Mouse (Mus musculus) yolk sac, embryonic 10.5 days (tissue): ENCODE data around the gene Scube1.

ENCODE experiments used
- DNase-seq: peaks from one replicate; pipeline ENCODE4 v3.0.0-alpha.2; 2017; ENCODE audit warnings: low spot score

Scube1 gene

DNA sequence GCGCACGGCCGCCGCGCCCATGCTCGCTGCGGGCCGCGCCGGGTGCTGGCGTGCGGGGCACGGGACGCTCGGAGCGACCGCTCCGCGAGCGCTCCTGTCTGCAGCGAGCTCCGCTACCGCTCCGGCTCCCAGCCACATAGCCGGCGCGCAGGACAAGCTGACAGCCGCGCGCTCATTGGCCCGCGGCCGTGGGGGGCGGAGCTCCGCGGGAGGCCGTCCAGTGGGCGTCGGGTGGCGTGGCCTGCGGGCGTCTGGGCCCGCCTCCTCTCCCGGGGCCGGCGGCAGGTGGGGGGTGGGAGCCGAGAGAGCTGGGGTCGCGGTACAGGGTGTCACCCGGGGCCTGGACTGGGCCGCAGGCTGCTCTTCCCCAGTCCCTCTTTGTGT lies at the start of gene Scube1:
TSS of gene Scube1 (minus strand) at position 136 of the 384 bp plus-strand sequence.
- DNase-seq = peak; percentile 80

DNA sequence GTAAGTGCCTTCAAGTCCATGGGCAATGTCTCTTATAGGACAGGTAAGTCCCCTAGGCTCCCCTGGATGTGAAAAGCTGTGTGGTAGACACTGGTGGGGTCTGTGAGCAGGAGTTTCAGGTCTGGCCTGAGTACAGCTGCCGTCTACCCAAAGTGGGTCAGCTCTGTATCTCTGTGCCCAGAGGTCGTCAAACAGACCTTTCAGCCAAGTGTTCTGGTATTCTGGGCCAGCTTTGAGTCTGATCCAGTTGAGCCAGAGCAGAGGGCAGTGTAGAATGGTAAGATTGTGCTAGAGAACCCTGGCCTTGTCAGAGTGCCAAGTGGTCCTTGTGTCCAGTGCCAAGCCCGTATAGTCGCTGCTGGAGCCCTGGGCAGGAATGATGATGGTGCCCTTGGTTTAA lies 48.1 kb upstream of the Scube1 start:
- DNase-seq = no peak

DNA sequence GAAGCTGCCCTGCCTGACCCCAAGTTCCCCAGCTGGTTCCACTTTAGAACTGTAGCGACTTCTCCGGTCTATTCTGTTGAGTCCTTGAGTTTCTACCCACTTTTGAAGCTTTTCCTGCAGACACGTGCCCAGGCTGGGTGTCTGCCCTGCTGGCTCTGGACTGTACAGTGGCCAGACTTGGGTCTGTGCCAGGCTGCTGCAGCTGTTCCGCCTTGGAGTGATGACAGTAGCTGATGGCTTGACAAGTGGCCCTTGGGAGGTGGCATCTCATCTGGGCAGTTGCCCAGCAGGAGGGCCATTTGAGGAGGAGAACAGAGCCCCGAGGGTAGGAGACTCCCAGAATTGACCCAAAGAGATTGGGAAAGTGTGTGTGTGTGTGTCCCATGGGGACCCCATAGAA lies 47.6 kb upstream of the Scube1 start:
- no peak for DNase-seq

DNA sequence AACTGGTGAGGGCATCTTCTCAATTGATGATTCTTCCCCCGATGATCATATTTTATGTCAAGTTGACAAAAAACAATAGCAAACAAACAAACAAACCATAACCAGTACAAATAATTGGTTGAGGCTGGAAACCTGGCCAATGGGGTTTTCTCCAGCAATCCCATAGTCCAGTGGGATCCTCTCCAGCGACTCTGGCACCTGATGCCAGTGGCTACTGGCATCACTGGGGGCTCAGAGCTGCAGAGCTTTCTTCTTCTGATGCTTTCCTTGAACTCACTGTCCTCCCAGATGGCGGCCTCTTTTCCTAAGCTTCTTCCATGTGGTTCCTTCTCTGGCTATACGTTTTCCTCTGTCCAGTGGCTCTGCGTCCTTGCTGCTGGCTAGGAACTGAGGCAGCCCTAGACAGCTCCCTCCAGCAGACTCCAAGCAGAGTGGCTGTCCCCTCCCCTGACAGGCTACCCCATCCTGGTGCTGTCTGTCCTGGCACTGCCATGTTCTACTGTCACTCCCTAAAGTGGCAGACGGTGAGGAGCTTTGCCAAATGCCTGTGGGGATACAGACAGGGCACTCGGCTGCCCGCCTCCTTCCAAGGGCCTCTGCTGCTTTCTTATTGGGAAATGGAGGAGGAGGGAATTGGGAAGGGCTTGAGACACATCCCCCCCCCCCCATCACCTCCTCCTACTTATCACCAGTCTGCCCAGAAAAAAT lies 46.7 kb upstream of the Scube1 start:
- no peak for DNase-seq

DNA sequence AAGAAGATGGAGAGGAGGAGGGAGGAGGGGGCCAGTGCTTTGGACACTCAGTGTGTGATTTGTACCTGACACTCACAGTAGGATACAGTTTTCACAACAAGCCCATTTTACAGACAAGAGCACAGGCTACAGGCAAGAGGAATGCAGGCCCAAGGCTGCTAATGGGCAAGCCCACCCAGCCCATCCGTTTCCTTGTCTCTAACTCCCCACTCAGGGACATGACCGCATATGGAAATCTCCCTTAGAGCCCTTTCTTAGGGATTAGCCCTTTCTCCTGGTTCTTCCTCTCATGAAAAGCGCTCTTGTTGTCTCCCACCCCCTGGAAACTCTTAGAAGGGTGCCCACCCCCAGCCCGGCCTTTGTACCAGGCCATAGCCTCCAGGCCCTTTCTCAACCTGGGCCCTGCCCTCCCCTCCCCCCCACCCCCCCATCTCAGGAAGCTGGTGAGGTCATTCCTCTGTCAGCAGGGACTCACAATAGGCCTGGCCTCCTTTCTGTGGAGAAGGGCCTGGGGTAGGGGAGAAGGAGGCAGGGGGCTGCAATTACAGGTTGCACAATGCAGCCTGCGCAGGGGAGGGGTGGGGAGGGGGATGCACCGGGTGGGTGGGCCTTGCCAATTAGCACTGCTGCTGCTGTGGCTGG lies 40.7 kb upstream of the Scube1 start:
- DNase-seq = no peak

DNA sequence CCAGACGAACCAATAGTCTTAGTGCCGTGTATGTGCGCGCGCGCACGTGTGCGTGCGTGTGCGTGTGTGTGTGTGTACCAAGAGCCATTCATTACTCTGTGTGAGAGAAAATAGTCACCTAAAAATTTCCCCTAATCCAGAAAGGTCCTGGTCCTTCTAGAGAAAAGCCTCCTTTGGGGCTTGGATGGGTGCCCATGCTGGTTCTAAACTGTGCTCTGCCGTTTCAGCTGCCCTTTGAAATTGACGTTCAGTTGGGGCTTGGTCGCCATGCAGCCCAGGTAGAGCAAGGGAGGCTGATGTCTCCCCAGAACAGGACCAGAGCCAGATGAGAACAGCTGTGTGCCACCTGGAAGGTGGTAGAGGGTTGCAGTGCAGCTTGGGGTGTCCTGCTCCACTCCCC lies 36.7 kb upstream of the Scube1 start:
- DNase-seq = no peak

DNA sequence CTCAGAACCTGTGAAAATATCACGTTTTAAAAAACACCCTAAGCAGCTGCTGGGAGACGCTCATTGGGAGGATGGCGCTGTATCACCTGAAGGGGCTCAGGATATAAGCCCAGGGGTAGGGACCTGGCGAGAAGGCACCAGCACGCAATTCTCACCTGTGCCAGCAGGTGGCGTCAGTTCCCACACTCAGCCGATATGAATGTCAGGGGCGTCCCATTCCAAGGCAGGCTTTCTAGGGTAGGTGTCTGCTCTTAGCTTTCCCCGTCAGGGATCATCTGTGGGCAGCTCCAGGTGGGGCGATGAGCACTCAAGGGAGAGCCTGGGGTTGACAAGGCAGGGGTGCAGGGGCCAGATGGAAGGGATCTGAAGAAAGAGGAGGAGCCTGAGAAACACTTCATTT lies 35.9 kb upstream of the Scube1 start:
- peak; percentile 11 for DNase-seq

DNA sequence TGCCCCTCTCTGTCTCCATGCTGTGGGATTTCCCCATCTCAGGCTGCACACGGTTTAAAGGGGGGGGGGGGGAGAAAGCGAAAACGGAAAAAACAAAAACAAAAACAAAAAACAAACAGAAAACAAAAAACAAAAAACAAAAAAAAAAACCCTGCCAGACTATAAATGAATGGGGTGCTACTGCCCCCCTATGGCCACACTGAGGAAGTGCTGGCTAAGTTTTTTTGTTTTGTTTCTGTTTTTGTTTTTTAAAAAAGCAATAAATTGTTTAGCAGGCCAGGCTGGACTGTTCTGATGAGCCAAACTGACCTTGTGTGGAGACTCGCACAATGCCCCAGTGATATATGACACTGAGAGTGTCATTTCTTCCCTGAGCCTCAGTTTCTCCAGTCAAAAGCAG lies 34.1 kb upstream of the Scube1 start:
- DNase-seq = no peak

DNA sequence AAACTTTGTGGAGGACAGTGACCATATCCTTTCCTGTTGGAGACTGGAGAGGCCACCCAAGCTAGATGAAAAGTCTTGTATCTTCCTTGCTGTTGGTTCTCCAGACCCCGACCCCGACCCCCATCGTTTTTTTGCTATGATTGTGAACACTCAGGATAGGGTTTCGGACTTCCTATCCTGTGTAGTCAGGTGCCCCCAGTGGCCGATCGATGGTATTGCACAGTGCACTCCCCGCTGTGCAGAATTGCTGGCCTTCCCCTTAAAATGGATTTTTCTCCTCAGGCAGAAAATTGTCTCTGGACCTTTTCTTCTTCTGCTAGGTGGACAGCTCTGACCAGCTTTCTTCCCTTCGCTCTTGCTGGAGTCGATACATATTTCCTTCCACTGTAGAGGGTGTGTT lies 31.9 kb upstream of the Scube1 start:
- no peak for DNase-seq

DNA sequence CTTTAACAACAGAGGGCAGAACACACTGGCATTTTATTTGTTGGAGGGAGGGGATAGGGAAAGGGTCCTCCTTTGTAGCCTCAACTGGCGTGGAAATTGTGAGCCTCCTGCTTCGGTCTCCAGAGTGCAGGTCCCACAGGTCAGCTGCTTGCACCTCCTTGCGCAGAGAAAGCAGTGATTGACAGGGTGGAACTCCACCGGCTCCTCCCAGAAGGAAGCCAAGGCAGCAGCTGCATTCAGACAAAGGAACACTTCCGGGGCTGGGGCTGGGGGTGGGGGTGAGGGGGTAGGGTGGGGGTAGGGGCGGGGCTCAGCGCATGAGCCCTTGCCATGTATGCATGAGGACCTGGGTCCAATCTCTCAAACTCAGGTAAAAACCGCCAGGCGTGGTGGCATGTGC lies 24.6 kb upstream of the Scube1 start:
- no peak for DNase-seq

DNA sequence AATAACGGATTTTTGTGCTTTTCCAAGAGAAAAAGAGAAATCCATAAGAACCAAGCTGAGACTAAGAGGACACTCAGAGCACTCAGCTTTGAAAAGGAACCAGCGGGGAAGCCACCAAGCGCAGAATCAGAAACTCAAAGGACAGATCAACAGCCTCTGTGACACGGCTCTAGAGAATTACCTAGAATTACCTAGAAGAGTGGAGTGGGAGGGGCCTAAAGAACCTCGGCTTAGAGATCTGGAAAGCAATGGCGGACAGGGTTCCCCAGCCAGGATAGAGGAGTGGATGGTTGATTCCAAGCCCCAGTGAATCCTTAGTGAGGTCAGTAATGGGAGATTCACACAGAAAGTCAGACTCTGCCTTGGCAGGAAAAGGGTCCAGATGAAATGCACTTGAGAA lies 24.2 kb upstream of the Scube1 start:
- DNase-seq = no peak

DNA sequence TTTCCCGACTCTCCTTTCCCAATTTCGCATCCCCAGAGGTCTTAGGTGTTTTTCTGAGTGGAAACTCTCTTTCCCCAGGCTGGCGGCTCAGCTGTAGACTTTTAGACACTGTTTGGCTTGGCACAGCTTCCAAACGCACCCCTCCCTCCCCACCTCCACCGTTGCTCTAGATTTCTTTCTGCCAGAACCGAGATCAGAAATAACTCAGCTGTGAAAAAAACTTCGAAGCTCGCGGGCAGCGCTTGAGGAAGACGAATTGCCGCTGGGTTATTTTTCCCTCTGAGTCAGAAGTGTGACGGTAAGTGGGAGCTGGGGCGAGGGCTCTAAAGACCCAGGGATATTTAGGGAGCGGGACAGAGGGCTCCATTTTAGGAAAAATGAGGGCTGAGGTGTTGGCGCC lies 21.5 kb upstream of the Scube1 start:
- DNase-seq = no peak

DNA sequence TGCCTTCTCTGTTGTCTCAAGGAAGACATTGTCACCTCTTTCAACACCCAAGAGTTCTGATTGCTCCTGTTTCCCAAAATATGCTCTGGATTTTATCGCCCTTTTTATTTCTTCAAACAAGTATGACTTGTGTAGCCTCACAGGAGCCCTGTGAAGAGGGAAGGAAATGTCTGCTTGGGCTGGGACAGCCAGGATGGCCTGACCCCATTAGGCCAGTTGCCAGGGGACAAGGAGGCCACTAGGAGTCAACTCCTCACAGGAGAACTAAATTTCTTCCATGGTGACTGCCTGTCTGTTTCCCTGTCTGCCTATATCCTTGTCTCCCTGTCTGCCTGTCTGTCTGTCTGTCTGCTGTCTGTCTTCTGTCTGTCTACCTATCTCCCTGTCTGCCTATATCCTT lies 17.2 kb upstream of the Scube1 start:
- no peak for DNase-seq

DNA sequence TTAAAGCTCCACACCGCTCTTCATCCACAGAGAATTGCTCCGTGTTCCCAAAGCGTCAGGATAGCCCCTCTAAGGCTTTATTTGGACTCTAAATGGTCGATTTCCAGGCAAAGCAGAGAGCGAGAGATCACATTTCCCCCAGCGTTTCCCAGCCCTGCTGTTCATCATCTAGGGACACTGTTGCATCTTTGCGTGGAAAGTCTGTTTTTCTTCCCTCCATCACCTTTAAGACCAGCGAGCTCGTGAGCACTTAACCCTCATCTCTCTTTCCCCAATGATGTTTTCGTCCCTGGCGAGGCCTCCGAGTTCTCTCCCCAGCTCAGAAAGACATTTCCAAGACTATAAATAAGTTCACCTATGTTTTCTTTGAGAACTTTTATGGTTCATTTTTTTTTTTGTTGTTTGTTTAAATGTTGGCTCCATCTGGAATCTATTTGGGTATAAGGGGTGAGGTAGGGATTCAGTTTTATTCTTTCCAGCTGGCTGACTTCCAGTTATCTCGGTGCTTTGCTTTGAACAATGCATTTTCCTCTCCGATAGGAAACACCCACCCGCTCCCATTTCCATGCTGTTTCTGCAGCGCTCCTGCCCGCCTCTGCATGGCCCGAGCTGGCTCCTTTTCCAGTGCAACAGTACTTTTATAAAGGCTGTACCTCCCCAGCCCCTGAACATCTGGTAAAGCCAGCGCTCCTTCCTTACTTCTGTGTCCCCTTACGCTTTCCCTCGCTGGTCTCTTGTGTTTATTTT lies 16.0 kb upstream of the Scube1 start:
- peak; percentile 22 for DNase-seq

DNA sequence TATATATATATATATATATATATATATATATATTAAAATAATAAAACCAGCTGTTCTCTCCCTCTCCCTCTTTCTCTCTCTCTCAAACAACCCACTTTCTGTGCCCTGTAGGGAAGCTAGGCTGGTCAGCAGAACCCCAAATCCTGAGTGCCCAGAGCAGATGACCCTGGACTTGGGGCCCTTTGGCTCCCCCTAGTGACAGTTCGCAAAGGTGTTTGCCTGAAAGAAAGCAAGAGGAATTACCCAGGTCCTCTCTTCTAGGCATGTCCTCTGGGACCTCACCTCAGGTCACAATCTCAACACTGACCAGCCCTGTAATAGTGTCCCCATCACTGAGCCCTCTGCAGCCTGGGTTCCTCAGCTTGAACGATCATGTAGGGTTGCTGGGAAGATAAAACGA lies 2.8 kb upstream of the Scube1 start:
- DNase-seq = peak; percentile 32

DNA sequence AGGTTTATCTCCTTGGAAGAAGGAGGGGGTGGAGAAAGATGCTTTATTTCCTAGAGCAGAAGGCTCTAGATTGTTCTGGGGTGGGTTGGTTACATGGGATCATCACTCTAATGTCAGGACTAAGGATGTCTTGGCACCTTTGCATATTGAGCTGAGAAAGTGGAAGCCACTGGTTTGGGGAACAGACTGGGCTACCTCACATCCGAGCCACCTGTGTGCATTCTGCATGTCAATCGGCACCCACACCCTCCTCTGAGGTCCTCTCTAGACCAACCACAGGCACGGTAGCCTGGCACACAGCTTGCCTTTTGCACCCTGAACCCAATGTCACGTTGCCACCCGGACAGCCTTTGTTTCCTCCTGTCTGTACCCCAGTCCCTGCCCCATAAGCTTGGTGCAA lies 1.9 kb upstream of the Scube1 start:
- DNase-seq = no peak

DNA sequence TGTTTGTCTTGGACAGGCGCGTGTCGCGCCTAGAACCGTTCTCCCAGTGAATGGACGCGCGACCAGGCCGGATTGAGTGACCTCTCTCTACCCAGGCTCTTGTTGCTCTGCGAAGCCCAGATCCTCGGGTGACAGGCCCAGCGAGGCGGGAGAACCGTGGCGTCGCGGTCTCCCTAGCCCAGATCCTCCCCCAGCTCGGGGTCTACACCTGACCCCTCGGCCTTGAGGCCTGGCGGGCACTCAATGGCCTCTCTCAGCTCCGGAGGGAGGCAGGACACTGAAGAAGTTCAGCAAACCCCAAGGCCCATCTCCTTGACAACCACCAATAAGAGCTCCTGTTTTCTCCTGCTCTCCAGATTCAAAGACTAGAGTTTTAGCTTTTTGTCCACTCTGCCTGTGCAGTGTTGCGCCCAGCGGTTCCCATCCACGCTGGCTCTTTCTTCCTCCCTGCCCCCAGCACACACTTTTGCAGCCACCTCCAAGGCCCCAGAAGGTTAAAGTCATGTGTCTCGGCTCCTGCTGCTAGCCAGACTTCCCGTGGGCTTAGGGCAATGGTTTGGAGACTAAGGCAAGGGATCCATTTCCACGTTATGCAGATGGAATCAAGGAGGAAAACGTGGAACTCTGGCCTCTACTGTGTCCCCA lies 857 bp upstream of the Scube1 start:
- DNase-seq = no peak

DNA sequence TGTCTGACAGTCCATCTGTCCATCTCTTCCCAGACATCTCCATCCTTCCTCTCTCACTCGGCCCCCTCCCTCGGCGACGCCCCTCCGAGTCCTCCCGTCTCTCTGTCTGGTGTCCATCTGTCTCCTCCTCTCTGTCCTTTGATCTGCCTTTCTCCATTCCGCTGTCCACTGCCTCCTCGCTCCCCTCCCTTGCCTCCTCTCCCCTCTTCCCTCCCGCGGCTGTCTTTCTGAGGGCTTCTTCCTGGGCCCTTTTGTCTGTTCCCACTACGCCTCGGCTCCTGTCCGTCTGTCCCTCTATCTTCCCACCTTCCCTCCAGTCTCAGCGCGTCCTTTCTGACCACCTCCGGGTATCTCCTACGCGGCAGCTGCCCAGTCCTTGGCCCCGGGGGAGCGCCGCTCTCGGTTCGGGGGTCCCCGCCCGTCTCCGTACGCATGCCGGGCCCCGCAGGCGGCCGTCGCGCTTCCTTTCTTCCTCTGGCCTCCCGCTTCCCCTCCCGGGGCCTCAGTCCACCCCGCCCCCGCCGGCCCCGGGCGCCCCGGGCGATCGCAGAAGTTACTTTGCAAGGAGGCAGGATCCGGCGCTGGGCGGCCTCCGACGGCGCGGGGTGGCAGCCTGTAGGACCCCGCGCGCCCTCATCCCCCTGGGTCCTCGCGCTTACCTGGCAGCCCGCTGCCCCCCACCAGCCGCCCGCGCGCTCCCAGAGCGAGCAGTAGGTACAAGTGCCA lies 498 bp downstream of the Scube1 start:
- DNase-seq = peak; percentile 4

DNA sequence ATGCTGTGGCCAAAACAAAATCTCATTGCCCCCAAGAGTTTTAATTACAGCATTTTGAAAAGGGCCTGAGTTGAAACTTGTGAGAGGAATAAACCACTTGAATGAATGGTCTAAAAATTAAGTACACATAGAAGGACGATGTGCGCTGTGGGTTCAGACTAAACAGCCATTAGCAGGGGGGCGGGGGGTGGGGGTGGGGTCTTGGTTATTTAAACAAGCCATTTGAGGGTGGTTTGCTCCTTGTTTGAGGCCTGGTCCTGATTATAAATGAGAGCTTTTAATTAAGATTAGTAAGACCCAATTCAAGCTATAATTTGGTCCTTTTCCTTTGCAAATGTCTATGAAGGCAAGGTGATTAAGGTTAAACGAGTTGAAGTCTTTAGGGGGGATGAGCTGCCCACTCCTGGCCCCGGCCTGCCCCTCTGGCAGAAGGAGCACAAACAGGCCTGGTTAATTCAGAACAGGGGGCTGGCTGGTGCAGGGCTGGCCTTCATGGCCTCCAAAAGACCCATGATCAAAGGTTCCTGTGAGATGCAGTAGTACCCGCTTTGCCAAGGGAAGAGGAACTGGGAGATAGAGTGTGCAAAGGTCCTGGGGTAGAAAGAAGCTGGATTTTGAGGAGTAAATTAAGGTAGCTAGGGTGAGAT lies 9.1 kb downstream of the Scube1 start:
- no peak for DNase-seq

DNA sequence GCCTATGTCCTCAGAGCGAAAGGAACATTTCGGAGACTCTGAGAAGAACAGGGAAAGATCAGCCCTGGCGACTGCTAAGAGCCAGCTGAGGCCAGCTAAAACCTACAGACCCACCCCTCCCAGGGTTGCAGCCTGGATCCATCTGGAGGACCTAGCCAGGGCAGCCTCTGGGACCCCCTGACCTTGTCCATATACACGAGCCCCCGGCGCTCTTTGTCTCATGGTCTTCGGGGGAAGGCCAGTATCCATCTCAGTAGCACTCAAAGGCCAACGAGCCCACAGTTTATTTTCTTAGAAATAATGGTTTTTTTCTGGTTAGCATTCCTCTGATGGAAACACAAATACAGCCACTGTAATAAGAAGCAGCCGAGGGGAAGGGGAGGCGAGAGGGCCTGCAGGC lies 12.0 kb downstream of the Scube1 start:
- DNase-seq = no peak

DNA sequence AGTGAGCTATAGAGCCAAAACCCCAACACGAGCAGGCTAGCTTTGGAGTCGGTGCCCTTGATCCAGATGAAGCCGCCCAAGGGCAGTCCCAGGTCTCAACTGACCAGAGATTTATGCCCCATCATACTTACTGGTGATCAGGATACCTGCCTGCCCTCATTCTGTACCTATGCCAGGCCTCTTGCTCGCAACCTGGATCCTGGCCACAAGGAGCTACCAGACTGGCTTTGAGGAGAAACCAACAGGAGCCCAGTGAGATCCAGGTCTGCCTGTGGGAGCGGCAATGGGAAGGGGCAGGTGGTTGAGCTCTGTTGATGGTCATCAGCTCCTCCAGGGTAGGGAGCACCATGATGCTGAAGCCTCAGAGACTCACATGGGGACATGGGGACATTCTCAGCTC lies 12.5 kb downstream of the Scube1 start:
- DNase-seq = no peak
